ENCODE assay signal across 25 mouse cellular contexts in genomic region chr4:120164316-120164715, GRCm38 (mm10). TPM values are rescaled to one million over a fixed set of nuclear protein-coding genes. Genes with fewer than 3 reads are reported as not detected.
A peak's percentile ranks its signal among the peaks of the same experiment; 100 is the strongest.
DNase-seq lines count a peak whose midpoint lies in the region; ATAC-seq and TF ChIP-seq lines count a peak whose summit lies in the region.
"Had no signal": no experiment of that assay in that cellular context is flagged by ENCODE, and none has a peak within 500 bp of the region (broad histone marks: within the 10 kb centered on the region; RNA-seq: fewer than 3 reads in every experiment).

No protein-coding gene starts in this region.

- peak overlapping the region; percentile 43; the same call in 1 of the 2 replicates for H3K4me2 ChIP-seq in embryonic facial prominence, embryonic 15.5 days (replicated peaks)
- H3K4me2 ChIP-seq in midbrain, embryonic 16.5 days (ENCODE audit: low read length): no peak overlapping the region
- H3K4me2 ChIP-seq: embryonic facial prominence, embryonic 12.5 days; forebrain, embryonic 12.5 days had no signal

- no peaks in the 10 kb centered on the region for H3K9me3 ChIP-seq in embryonic facial prominence, embryonic 15.5 days (replicated peaks)
- H3K9me3 ChIP-seq in embryonic facial prominence, embryonic 10.5 days: no peaks in the 10 kb centered on the region
- H3K9me3 ChIP-seq in midbrain, embryonic 16.5 days (replicated peaks; ENCODE audit: control insufficient read depth, low read length, poor library complexity, severe bottlenecking): no peaks in the 10 kb centered on the region
- H3K9me3 ChIP-seq: embryonic facial prominence, embryonic 12.5 days; forebrain, embryonic 10.5 days; forebrain, embryonic 12.5 days had no signal

- H3K27ac ChIP-seq in embryonic facial prominence, embryonic 15.5 days (replicated peaks): no peak overlapping the region
- no peak overlapping the region for H3K27ac ChIP-seq in embryonic facial prominence, embryonic 10.5 days (replicated peaks)
- H3K27ac ChIP-seq in midbrain, embryonic 16.5 days (ENCODE audit: low read length): no peak overlapping the region
- H3K27ac ChIP-seq: embryonic facial prominence, embryonic 12.5 days; forebrain, embryonic 10.5 days; forebrain, embryonic 12.5 days had no signal

- WGBS in embryonic facial prominence, embryonic 15.5 days: 72% methylated on average over 5 of the region's 5 CpGs
- 84% methylated on average over 5 of the region's 5 CpGs for WGBS in embryonic facial prominence, embryonic 10.5 days
- WGBS in midbrain, embryonic 16.5 days: 92% methylated on average over 5 of the region's 5 CpGs

- no peak for ATAC-seq in embryonic facial prominence, embryonic 15.5 days (ENCODE audit: insufficient number of reproducible peaks, low FRiP score, low TSS enrichment, low read depth)
- no peak for ATAC-seq in midbrain, embryonic 16.5 days
- ATAC-seq: activated CD4-positive, CD25-positive, alpha-beta regulatory T cell, adult 4 months; CD4-positive, CD25-positive, alpha-beta regulatory T cell, adult 4 months; forebrain, embryonic 14.5 days; forebrain, embryonic 16.5 days; Patski had no signal

- DNase-seq in cerebellum, postnatal 10 days: peak; percentile 79 to 81
- DNase-seq in cerebellum, adult 11 months: no peak
- DNase-seq in embryonic facial prominence, embryonic 10.5 days (ENCODE audit: low spot score): no peak
- peak; percentile 29 for DNase-seq in brain, embryonic 14.5 days (ENCODE audit: low read depth)
- DNase-seq: adrenal gland, adult 8-10 months; adrenal gland, postnatal 14 days; adrenal gland, postnatal 36 days; B cell, adult 2 months; cerebellum, adult 18-20 months; cerebellum, adult 8-10 months; cerebellum, adult 9-11 months; cerebellum, postnatal 36 days; embryo, embryonic 11 days had no signal

- H3K4me3 ChIP-seq in embryonic facial prominence, embryonic 15.5 days (replicated peaks): no peak overlapping the region
- no peak overlapping the region for H3K4me3 ChIP-seq in embryonic facial prominence, embryonic 10.5 days
- H3K4me3 ChIP-seq in midbrain, embryonic 16.5 days (ENCODE audit: low read depth, low read length): no peak overlapping the region
- H3K4me3 ChIP-seq: embryonic facial prominence, embryonic 12.5 days; erythroblast, embryonic 14.5 days; forebrain, embryonic 10.5 days; forebrain, embryonic 12.5 days had no signal

- no peaks in the 10 kb centered on the region for H3K27me3 ChIP-seq in embryonic facial prominence, embryonic 15.5 days
- H3K27me3 ChIP-seq in embryonic facial prominence, embryonic 10.5 days (replicated peaks; ENCODE audit: low read depth, poor library complexity, severe bottlenecking): peaks cover 39% of the 10 kb centered on the region
- 0 out of 2 replicates have a peak, but pooled peaks cover 2% of the 10 kb centered on the region for H3K27me3 ChIP-seq in midbrain, embryonic 16.5 days (ENCODE audit: control insufficient read depth, insufficient read depth, low read depth, low read length)
- H3K27me3 ChIP-seq: Patski had no signal

- no peaks in the 10 kb centered on the region for H3K36me3 ChIP-seq in embryonic facial prominence, embryonic 15.5 days
- H3K36me3 ChIP-seq in embryonic facial prominence, embryonic 10.5 days (replicated peaks): no peaks in the 10 kb centered on the region
- no peaks in the 10 kb centered on the region for H3K36me3 ChIP-seq in midbrain, embryonic 16.5 days (ENCODE audit: control insufficient read depth, insufficient read depth, low read length)
- H3K36me3 ChIP-seq: embryonic facial prominence, embryonic 12.5 days; forebrain, embryonic 10.5 days; forebrain, embryonic 12.5 days; G1E had no signal

- H3K9ac ChIP-seq in embryonic facial prominence, embryonic 15.5 days: no peak overlapping the region
- H3K9ac ChIP-seq in midbrain, embryonic 16.5 days (ENCODE audit: low read depth, low read length): no peak overlapping the region
- H3K9ac ChIP-seq: embryonic facial prominence, embryonic 12.5 days; forebrain, embryonic 12.5 days had no signal

- H3K4me1 ChIP-seq in embryonic facial prominence, embryonic 15.5 days: peaks cover 39% of the 10 kb centered on the region
- peaks cover 16% of the 10 kb centered on the region for H3K4me1 ChIP-seq in embryonic facial prominence, embryonic 10.5 days
- H3K4me1 ChIP-seq in midbrain, embryonic 16.5 days (ENCODE audit: control insufficient read depth, insufficient read depth, low read length): no peaks in the 10 kb centered on the region
- H3K4me1 ChIP-seq: embryonic facial prominence, embryonic 12.5 days had no signal

- TF ChIP-seq CTCF in brain, embryonic 14.5 days (IDR thresholded peaks at IDR 0.05; ENCODE audit: borderline replicate concordance, extremely low read depth, insufficient read depth, insufficient read length): no peak

- no peak for TF ChIP-seq POLR2A in brain, embryonic 14.5 days (IDR thresholded peaks at IDR 0.05; ENCODE audit: borderline replicate concordance, extremely low read depth, insufficient read depth, insufficient read length, poor library complexity, severe bottlenecking)

RNA-seq across cellular contexts. Expression of gene Edn2, which starts 3.3 kb away (rescaled TPM):
- 10.1 and 10.6 TPM in 2 replicates for polyA plus RNA-seq in embryonic facial prominence, embryonic 15.5 days (2015; fragmentation: Nextera tagmentation; extraction: Ambion mirVana)
- not detected in 2 replicates for polyA plus RNA-seq in embryonic facial prominence, embryonic 10.5 days (2016; fragmentation: Nextera tagmentation; extraction: Ambion mirVana)
- 0.30 TPM in 1 of 2 replicates, not detected in the other for polyA plus RNA-seq in brain, embryonic 14.5 days (2012; rRNA removed)
- polyA plus RNA-seq in midbrain, embryonic 16.5 days (2015; fragmentation: Nextera tagmentation; extraction: Ambion mirVana): 0.19 TPM in 1 of 2 replicates, not detected in the other
- polyA plus RNA-seq: activated CD4-positive, CD25-positive, alpha-beta regulatory T cell, adult 4 months; CD4-positive, CD25-positive, alpha-beta regulatory T cell, adult 4 months; erythroblast, embryonic 14.5 days; forebrain, embryonic 10.5 days; forebrain, embryonic 12.5 days; G1E; Patski had no signal

Comparison
In these comparisons a context has a peak if more than half of its experiments do, and no peak if none do; other contexts are left out.
1. DNase-seq: peak in cerebellum, postnatal 10 days (2 of 2) and brain, embryonic 14.5 days (single experiment); none in cerebellum, adult 11 months (single experiment) and embryonic facial prominence, embryonic 10.5 days (single experiment).